Mouse (Mus musculus): ENCODE data around the gene Wdr83os.
"Not testable (repeated sequence)": the region's sequence is repeated elsewhere in the genome, so short reads cannot be mapped to it uniquely, and the experiment has no call there.

Wdr83os gene

DNA sequence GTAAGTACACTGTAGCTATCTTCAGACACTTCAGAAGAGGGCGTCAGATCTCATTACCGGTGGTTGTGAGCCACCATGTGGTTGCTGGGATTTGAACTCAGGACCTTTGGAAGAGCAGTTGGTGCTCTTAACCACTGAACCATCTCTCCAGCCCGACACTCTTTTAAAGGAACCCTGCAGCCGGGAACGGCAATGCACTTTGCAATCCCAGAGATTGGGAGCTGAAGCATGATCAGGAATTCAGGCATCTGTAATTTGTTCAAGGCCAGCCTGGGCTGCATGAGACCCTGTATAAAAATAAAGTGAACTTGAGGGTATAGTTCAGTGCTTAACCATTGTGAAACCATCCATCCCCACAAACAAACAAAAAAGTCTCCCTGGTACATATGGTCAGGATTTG, 39.7 kb downstream of the Wdr83os start:
- not testable (repeated sequence) for DNase-seq

DNA sequence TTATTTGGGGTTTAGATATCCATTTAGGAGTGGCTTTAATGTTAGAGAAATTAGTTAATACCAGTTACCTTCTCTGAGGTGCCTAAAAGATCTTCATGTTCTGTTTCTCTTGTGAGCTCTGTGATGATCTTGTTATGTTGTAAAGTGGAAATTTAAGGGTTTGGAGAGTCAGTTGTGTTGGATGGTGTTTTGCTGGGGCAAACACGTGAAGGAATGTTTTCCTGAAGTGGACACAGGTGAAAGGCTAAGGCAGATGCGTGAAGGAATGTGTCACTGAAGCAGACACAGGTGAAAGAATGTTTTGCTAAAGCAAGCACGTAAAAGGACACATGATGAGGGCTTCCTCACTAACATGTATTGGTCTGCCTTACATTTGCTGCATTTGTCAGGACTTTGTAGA, 42.5 kb downstream of the Wdr83os start, which contains the start of gene Zfp791:
Gene Zfp791 (minus strand): TSS at position 101 of the 400 bp plus-strand sequence.
- DNase-seq, result no peak

- DNase-seq, result no peak
These were observed 43.2 kb downstream of the Wdr83os start for GRCm38 (mm10) chr8:85123691-85124090.

Measured in thymus, postnatal 4 days (tissue).